In genomic region chr12:118521329-118521728, GRCm38 (mm10) we compare ENCODE assay signal across 26 mouse cellular contexts.
DNase-seq lines count a peak whose midpoint lies in the region; ATAC-seq and TF ChIP-seq lines count a peak whose summit lies in the region.
"Had no signal": no experiment of that assay in that cellular context is flagged by ENCODE, and none has a peak within 500 bp of the region (broad histone marks: within the 10 kb centered on the region; RNA-seq: fewer than 3 reads in every experiment).

No protein-coding gene starts in this region.

- peaks cover 50% of the 10 kb centered on the region for H3K4me1 ChIP-seq in forebrain, embryonic 10.5 days
- peaks cover 8% of the 10 kb centered on the region; the same call in 1 of the 2 replicates for H3K4me1 ChIP-seq in forebrain, embryonic 16.5 days (replicated peaks; ENCODE audit: control insufficient read depth, insufficient read depth, low read length)
- H3K4me1 ChIP-seq in midbrain, embryonic 12.5 days, result peaks cover 30% of the 10 kb centered on the region
- H3K4me1 ChIP-seq in midbrain, embryonic 15.5 days, result 0 out of 2 replicates have a peak, but pooled peaks cover 3% of the 10 kb centered on the region
- peaks cover 11% of the 10 kb centered on the region; the same call in 1 of the 2 replicates for H3K4me1 ChIP-seq in forebrain, embryonic 14.5 days (ENCODE audit: control insufficient read depth, insufficient read depth, low read length)
- no peaks in the 10 kb centered on the region for H3K4me1 ChIP-seq in heart, embryonic 11.5 days (ENCODE audit: control insufficient read depth, insufficient read depth, low read length)
- H3K4me1 ChIP-seq: heart, embryonic 15.5 days; liver, embryonic 15.5 days; lung, embryonic 15.5 days had no signal

- H3K4me2 ChIP-seq in forebrain, embryonic 16.5 days (ENCODE audit: low read length), result no peak overlapping the region
- no peak overlapping the region for H3K4me2 ChIP-seq in midbrain, embryonic 12.5 days (replicated peaks)
- no peak overlapping the region for H3K4me2 ChIP-seq in midbrain, embryonic 15.5 days
- no peak overlapping the region for H3K4me2 ChIP-seq in forebrain, embryonic 14.5 days (ENCODE audit: low read length)
- no peak overlapping the region for H3K4me2 ChIP-seq in heart, embryonic 11.5 days
- H3K4me2 ChIP-seq: embryonic facial prominence, embryonic 12.5 days; heart, embryonic 15.5 days; liver, embryonic 15.5 days; lung, embryonic 15.5 days had no signal

- peak overlapping the region; percentile 80 for H3K27ac ChIP-seq in forebrain, embryonic 10.5 days
- no peak overlapping the region for H3K27ac ChIP-seq in forebrain, embryonic 16.5 days (ENCODE audit: low read length)
- H3K27ac ChIP-seq in midbrain, embryonic 12.5 days (replicated peaks), result no peak overlapping the region
- H3K27ac ChIP-seq in midbrain, embryonic 15.5 days, result no peak overlapping the region
- no peak overlapping the region for H3K27ac ChIP-seq in forebrain, embryonic 14.5 days (ENCODE audit: low read depth, low read length)
- H3K27ac ChIP-seq in heart, embryonic 11.5 days (ENCODE audit: low read depth, low read length), result no peak overlapping the region
- H3K27ac ChIP-seq: embryonic facial prominence, embryonic 12.5 days; heart, embryonic 15.5 days; liver, embryonic 15.5 days; lung, embryonic 15.5 days had no signal

- peaks cover 39% of the 10 kb centered on the region for H3K27me3 ChIP-seq in forebrain, embryonic 10.5 days (ENCODE audit: poor library complexity, severe bottlenecking)
- H3K27me3 ChIP-seq in forebrain, embryonic 16.5 days (replicated peaks; ENCODE audit: control insufficient read depth, insufficient read depth, low read length), result no peaks in the 10 kb centered on the region
- peaks cover 38% of the 10 kb centered on the region for H3K27me3 ChIP-seq in midbrain, embryonic 12.5 days
- H3K27me3 ChIP-seq in midbrain, embryonic 15.5 days (replicated peaks), result no peaks in the 10 kb centered on the region
- H3K27me3 ChIP-seq in forebrain, embryonic 14.5 days (replicated peaks; ENCODE audit: control insufficient read depth, insufficient read depth, low read length), result no peaks in the 10 kb centered on the region
- H3K27me3 ChIP-seq in heart, embryonic 11.5 days (ENCODE audit: control insufficient read depth, insufficient read depth, low read length), result peaks cover 6% of the 10 kb centered on the region; the same call in 1 of the 2 replicates
- H3K27me3 ChIP-seq: CH12.LX; embryonic facial prominence, embryonic 12.5 days; heart, embryonic 15.5 days; liver, embryonic 15.5 days; lung, embryonic 15.5 days; Patski had no signal

- no peak for TF ChIP-seq CTCF in brain, embryonic 14.5 days (IDR thresholded peaks at IDR 0.05; ENCODE audit: borderline replicate concordance, extremely low read depth, insufficient read depth, insufficient read length)

- no peak overlapping the region for H3K4me3 ChIP-seq in forebrain, embryonic 10.5 days
- no peak overlapping the region for H3K4me3 ChIP-seq in forebrain, embryonic 16.5 days (replicated peaks; ENCODE audit: low read length)
- no peak overlapping the region for H3K4me3 ChIP-seq in midbrain, embryonic 12.5 days
- no peak overlapping the region for H3K4me3 ChIP-seq in midbrain, embryonic 15.5 days
- H3K4me3 ChIP-seq in forebrain, embryonic 14.5 days (ENCODE audit: low read depth, low read length), result no peak overlapping the region
- H3K4me3 ChIP-seq in heart, embryonic 11.5 days (ENCODE audit: low read depth, low read length), result no peak overlapping the region
- H3K4me3 ChIP-seq: embryonic facial prominence, embryonic 12.5 days; heart, embryonic 15.5 days; liver, embryonic 15.5 days; lung, embryonic 15.5 days had no signal

- ATAC-seq in forebrain, embryonic 16.5 days, result no peak
- ATAC-seq in midbrain, embryonic 12.5 days (ENCODE audit: low FRiP score, low read depth), result peak; percentile 32
- ATAC-seq in midbrain, embryonic 15.5 days (replicated peaks), result no peak
- ATAC-seq in forebrain, embryonic 14.5 days, result 0 out of 2 replicates have a peak, but pooled peaks have one; percentile 27
- ATAC-seq in heart, embryonic 11.5 days (replicated peaks; ENCODE audit: insufficient number of reproducible peaks, low FRiP score, low TSS enrichment), result no peak
- ATAC-seq: intestine, embryonic 16.5 days; Patski had no signal

- no peak for TF ChIP-seq POLR2A in brain, embryonic 14.5 days (IDR thresholded peaks at IDR 0.05; ENCODE audit: borderline replicate concordance, extremely low read depth, insufficient read depth, insufficient read length, poor library complexity, severe bottlenecking)

- H3K9me3 ChIP-seq in forebrain, embryonic 10.5 days, result no peaks in the 10 kb centered on the region
- H3K9me3 ChIP-seq in forebrain, embryonic 16.5 days (ENCODE audit: control insufficient read depth, low read length), result no peaks in the 10 kb centered on the region
- H3K9me3 ChIP-seq in midbrain, embryonic 12.5 days, result no peaks in the 10 kb centered on the region
- H3K9me3 ChIP-seq in midbrain, embryonic 15.5 days, result no peaks in the 10 kb centered on the region
- H3K9me3 ChIP-seq in forebrain, embryonic 14.5 days (replicated peaks; ENCODE audit: control insufficient read depth, low read length), result no peaks in the 10 kb centered on the region
- no peaks in the 10 kb centered on the region for H3K9me3 ChIP-seq in heart, embryonic 11.5 days (replicated peaks; ENCODE audit: control insufficient read depth, low read length)
- H3K9me3 ChIP-seq: embryonic facial prominence, embryonic 12.5 days; G1E; heart, embryonic 15.5 days; liver, embryonic 15.5 days; lung, embryonic 15.5 days had no signal

- DNase-seq in forebrain, embryonic 10.5 days (ENCODE audit: extremely low spot score, low spot score), result peak; percentile 54
- peak; percentile 69 for DNase-seq in brain, embryonic 14.5 days (ENCODE audit: low read depth)
- DNase-seq in forebrain, embryonic 14.5 days (ENCODE audit: low spot score), result peak; percentile 51
- DNase-seq in lung, postnatal 25 days (ENCODE audit: low spot score), result no peak
- DNase-seq: adrenal gland, postnatal 25 days; cerebellum, adult 2 months; cerebellum, postnatal 25 days; gastrocnemius, postnatal 10 days; kidney, adult 8-10 months; kidney, postnatal 10 days; liver; lung, postnatal 36 days; spleen, adult 18-20 months; thymus, postnatal 14 days had no signal

- 6% methylated on average over 1 of the region's 1 CpGs for WGBS in forebrain, embryonic 10.5 days
- 9% methylated on average over 1 of the region's 1 CpGs for WGBS in forebrain, embryonic 16.5 days
- WGBS in midbrain, embryonic 12.5 days, result 24% methylated on average over 1 of the region's 1 CpGs
- WGBS in midbrain, embryonic 15.5 days, result 15% methylated on average over 1 of the region's 1 CpGs
- WGBS in forebrain, embryonic 14.5 days, result 14% methylated on average over 1 of the region's 1 CpGs
- 83% methylated on average over 1 of the region's 1 CpGs for WGBS in heart, embryonic 11.5 days (ENCODE audit: insufficient replicate concordance)

- H3K36me3 ChIP-seq in forebrain, embryonic 10.5 days (replicated peaks), result no peaks in the 10 kb centered on the region
- no peaks in the 10 kb centered on the region for H3K36me3 ChIP-seq in forebrain, embryonic 16.5 days (ENCODE audit: control insufficient read depth, insufficient read depth)
- H3K36me3 ChIP-seq in midbrain, embryonic 12.5 days, result no peaks in the 10 kb centered on the region
- no peaks in the 10 kb centered on the region for H3K36me3 ChIP-seq in midbrain, embryonic 15.5 days (replicated peaks)
- no peaks in the 10 kb centered on the region for H3K36me3 ChIP-seq in forebrain, embryonic 14.5 days (ENCODE audit: control insufficient read depth, insufficient read depth, low read length)
- H3K36me3 ChIP-seq in heart, embryonic 11.5 days (ENCODE audit: control insufficient read depth, insufficient read depth, low read length), result no peaks in the 10 kb centered on the region
- H3K36me3 ChIP-seq: embryonic facial prominence, embryonic 12.5 days; G1E; heart, embryonic 15.5 days; liver, embryonic 15.5 days; lung, embryonic 15.5 days had no signal

- no peak overlapping the region for H3K9ac ChIP-seq in forebrain, embryonic 16.5 days (replicated peaks; ENCODE audit: low read depth, low read length)
- no peak overlapping the region for H3K9ac ChIP-seq in midbrain, embryonic 12.5 days (replicated peaks)
- H3K9ac ChIP-seq in midbrain, embryonic 15.5 days, result no peak overlapping the region
- H3K9ac ChIP-seq in forebrain, embryonic 14.5 days (ENCODE audit: low read length), result no peak overlapping the region
- H3K9ac ChIP-seq in heart, embryonic 11.5 days (ENCODE audit: low read depth, low read length), result no peak overlapping the region
- H3K9ac ChIP-seq: embryonic facial prominence, embryonic 12.5 days; heart, embryonic 15.5 days; liver, embryonic 15.5 days; lung, embryonic 15.5 days had no signal

Comparison
In these comparisons a context has a peak if more than half of its experiments do, and no peak if none do; other contexts are left out.
1. ATAC-seq: peak in midbrain, embryonic 12.5 days (single experiment) and forebrain, embryonic 14.5 days (single experiment); none in forebrain, embryonic 16.5 days (single experiment), midbrain, embryonic 15.5 days (single experiment) and heart, embryonic 11.5 days (single experiment).